Comparison of ENCODE assay signal across 8 mouse cellular contexts in the genomic region with DNA sequence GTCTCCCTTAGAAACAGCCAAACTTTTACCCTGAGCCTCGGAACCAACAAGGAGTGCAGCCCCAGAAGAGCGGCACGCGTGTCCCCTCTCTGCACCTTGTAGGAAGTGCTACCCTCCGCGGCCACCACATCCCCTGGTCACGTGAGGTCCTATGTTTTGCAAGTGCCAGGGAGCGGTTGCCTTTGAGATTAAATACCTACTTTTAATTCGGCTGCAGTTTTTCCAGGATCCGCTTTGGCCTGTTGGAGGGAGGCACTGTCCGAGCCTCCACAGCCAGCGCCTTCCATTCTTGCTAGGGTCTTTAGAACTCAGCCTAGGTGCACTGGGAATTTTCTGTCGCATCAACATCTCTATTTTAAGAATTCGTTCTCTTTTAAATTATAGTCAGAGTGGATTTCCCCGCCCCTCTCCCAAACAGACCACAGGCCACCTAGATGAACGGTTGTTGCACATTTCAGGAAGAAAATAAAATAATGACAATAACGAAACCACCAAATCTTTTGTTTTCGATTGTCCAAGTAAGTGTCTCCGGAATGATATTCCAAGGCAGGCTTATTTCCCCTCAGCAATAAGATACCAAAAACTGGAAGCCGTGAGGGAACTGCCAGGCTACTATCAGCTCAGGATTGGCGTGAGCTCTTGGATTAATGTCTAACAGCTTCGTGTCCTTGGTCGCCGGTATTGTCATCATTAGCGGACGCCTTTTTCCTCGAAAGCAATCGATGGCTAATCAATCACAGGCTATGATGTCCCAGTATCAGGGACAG. TPM values are rescaled to one million over a fixed set of nuclear protein-coding genes. Genes with fewer than 3 reads are reported as not detected.
DNase-seq lines count a peak whose midpoint lies in the region; ATAC-seq and TF ChIP-seq lines count a peak whose summit lies in the region.

No protein-coding gene starts in this region.

- peaks cover 95% of the 10 kb centered on the region for H3K27me3 ChIP-seq in embryonic facial prominence, embryonic 13.5 days
- H3K27me3 ChIP-seq in lung, embryonic 15.5 days: peaks cover 64% of the 10 kb centered on the region
- H3K27me3 ChIP-seq in neural tube, embryonic 15.5 days (replicated peaks): peaks cover 80% of the 10 kb centered on the region

- DNase-seq in gastrocnemius, adult 2 months: no peak
- no peak for DNase-seq in gastrocnemius, adult 18-20 months (ENCODE audit: low spot score)
- peak; percentile 29 for DNase-seq in induced T-regulatory cell, adult 2 months (ENCODE audit: low read depth)
- no peak for DNase-seq in frontal cortex, postnatal 10 days (ENCODE audit: low spot score in 2 of 2)
- no peak for DNase-seq in testis, postnatal 10 days (ENCODE audit: low spot score)

- H3K9me3 ChIP-seq in embryonic facial prominence, embryonic 13.5 days: no peaks in the 10 kb centered on the region
- H3K9me3 ChIP-seq in lung, embryonic 15.5 days: no peaks in the 10 kb centered on the region
- no peaks in the 10 kb centered on the region for H3K9me3 ChIP-seq in neural tube, embryonic 15.5 days (replicated peaks)

- intact Hi-C loops in gastrocnemius, adult 2 months (cut with DNase I): loop anchor here (5.0 kb wide), 1 partner anchor 56 kb away; no protein-coding TSS in a partner anchor

- 2% methylated on average over 28 of the region's 28 CpGs for WGBS in embryonic facial prominence, embryonic 13.5 days
- WGBS in lung, embryonic 15.5 days: 12% methylated on average over 28 of the region's 28 CpGs
- 3% methylated on average over 28 of the region's 28 CpGs for whole genome bisulfite sequencing in neural tube, embryonic 15.5 days

- no peaks in the 10 kb centered on the region for H3K36me3 ChIP-seq in embryonic facial prominence, embryonic 13.5 days
- H3K36me3 ChIP-seq in lung, embryonic 15.5 days: no peaks in the 10 kb centered on the region
- no peaks in the 10 kb centered on the region for H3K36me3 ChIP-seq in neural tube, embryonic 15.5 days

- peaks cover 26% of the 10 kb centered on the region for H3K4me1 ChIP-seq in embryonic facial prominence, embryonic 13.5 days
- peaks cover 37% of the 10 kb centered on the region for H3K4me1 ChIP-seq in lung, embryonic 15.5 days
- H3K4me1 ChIP-seq in neural tube, embryonic 15.5 days: peaks cover 15% of the 10 kb centered on the region

- TF ChIP-seq CTCF in gastrocnemius, adult 2 months (IDR thresholded peaks at IDR 0.05): no peak

- H3K4me2 ChIP-seq in embryonic facial prominence, embryonic 13.5 days: peak overlapping the region; percentile 86
- H3K4me2 ChIP-seq in lung, embryonic 15.5 days: peak overlapping the region; percentile 84
- H3K4me2 ChIP-seq in neural tube, embryonic 15.5 days: peak overlapping the region; percentile 61

- H3K27ac ChIP-seq in gastrocnemius, adult 2 months: peak overlapping the region; percentile 100
- no peak overlapping the region for H3K27ac ChIP-seq in embryonic facial prominence, embryonic 13.5 days
- H3K27ac ChIP-seq in lung, embryonic 15.5 days: peak overlapping the region; percentile 25; the same call in 1 of the 2 replicates
- H3K27ac ChIP-seq in neural tube, embryonic 15.5 days (replicated peaks): no peak overlapping the region

- ATAC-seq in embryonic facial prominence, embryonic 13.5 days (ENCODE audit: insufficient number of reproducible peaks, insufficient read depth, low FRiP score, low TSS enrichment, low read depth): no peak
- ATAC-seq in lung, embryonic 15.5 days (ENCODE audit: borderline replicate concordance, extremely low read depth, low FRiP score, low TSS enrichment): no peak
- ATAC-seq in neural tube, embryonic 15.5 days (ENCODE audit: low FRiP score): no peak

- H3K9ac ChIP-seq in embryonic facial prominence, embryonic 13.5 days: no peak overlapping the region
- peak overlapping the region; percentile 41; the same call in 1 of the 2 replicates for H3K9ac ChIP-seq in lung, embryonic 15.5 days
- H3K9ac ChIP-seq in neural tube, embryonic 15.5 days (replicated peaks): no peak overlapping the region

- H3K4me3 ChIP-seq in gastrocnemius, adult 2 months: peak overlapping the region; percentile 79
- peak overlapping the region; percentile 59 for H3K4me3 ChIP-seq in embryonic facial prominence, embryonic 13.5 days
- peak overlapping the region; percentile 75 for H3K4me3 ChIP-seq in lung, embryonic 15.5 days
- peak overlapping the region; percentile 27; the same call in 1 of the 2 replicates for H3K4me3 ChIP-seq in neural tube, embryonic 15.5 days (replicated peaks)

RNA-seq across cellular contexts. Expression of gene Hlx, which starts 1.1 kb away (rescaled TPM):
- 10 to 100 TPM in 1 of 2 experiments, 1 to 10 TPM in 1; 6.9 to 10.9 TPM for total RNA-seq in gastrocnemius, adult 2 months (2021)
- 1 to 10 TPM; 3.2 to 6.8 TPM for total RNA-seq in gastrocnemius, adult 18-20 months (2021)
- polyA plus RNA-seq in embryonic facial prominence, embryonic 13.5 days (2015; fragmentation: Nextera tagmentation; extraction: Ambion mirVana): 13.3 and 14.9 TPM in 2 replicates
- polyA plus RNA-seq in lung, embryonic 15.5 days (2015; fragmentation: Nextera tagmentation; extraction: Ambion mirVana): 32.5 and 34.1 TPM in 2 replicates
- polyA plus RNA-seq in neural tube, embryonic 15.5 days (2015; fragmentation: Nextera tagmentation; extraction: Ambion mirVana): 2.6 and 7.9 TPM in 2 replicates

Comparison
In these comparisons a context has a peak if more than half of its experiments do, and no peak if none do; other contexts are left out.
1. H3K27ac ChIP-seq: peak in gastrocnemius, adult 2 months (single experiment) and lung, embryonic 15.5 days (single experiment); none in embryonic facial prominence, embryonic 13.5 days (single experiment) and neural tube, embryonic 15.5 days (single experiment).
2. H3K4me3 ChIP-seq: peak in every context shown above with its lines; median percentile 79 in gastrocnemius, adult 2 months; 75 in lung, embryonic 15.5 days; 59 in embryonic facial prominence, embryonic 13.5 days; 27 in neural tube, embryonic 15.5 days.
3. Peak in every context shown above with its lines, with median percentiles within 50 percentile points of each other: H3K4me2 ChIP-seq.